Mouse (Mus musculus) adrenal gland, postnatal 4 days (tissue): ENCODE results near the gene Cldn18. TPM values are rescaled to one million over a fixed set of nuclear protein-coding genes. Genes with fewer than 3 reads are reported as not detected.

Source experiments
- DNase-seq, 2 experiments: peaks; one replicate each; pipeline ENCODE4 v3.0.0; 2021 to 2022; ENCODE audit warnings: low spot score in 2 of 2, mixed read lengths in 2 of 2
- total RNA-seq, 2 experiments: library from RNA; stranded (reverse); gene quantifications; 2 replicates each; pipeline ENCODE4 v1.2.3; 2021

Cldn18 gene
- total RNA-seq, 2 experiments from 2014 or later = not detected

GRCm38 (mm10) chr9:99685536-99686231, 31.4 kb downstream of the Cldn18 start:
- no peak for DNase-seq

- no peak for DNase-seq
These were observed 32.0 kb downstream of the Cldn18 start for GRCm38 (mm10) chr9:99685061-99685521.

DNA sequence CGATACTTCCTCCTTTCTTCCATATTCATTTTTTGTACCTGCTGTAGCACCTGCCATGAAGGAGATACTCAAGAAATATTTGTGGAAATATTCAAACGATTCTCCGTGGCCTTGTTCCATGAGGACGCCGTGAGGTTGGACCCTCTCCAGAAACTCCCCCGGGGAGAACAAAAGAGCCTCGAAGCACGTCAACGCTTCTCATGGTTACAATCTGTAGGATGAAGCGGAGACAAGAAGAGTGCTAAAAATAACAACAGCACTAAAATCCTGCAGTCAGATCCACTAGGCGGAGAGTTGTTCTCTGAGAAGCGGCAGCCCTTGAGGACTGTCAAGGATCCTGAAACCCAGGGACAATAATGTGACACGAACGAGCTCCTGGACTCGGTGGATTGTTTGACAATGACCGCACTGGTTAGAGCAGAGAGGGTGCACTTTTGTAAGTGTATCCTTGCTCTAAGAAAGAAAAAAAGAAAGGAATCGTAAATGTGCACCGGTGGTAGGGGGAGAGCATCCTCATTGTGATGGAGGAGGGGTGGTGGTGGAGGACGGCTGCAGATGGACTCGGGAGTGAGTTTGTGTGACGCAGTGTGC, 35.0 kb downstream of the Cldn18 start:
- DNase-seq = no peak

GRCm38 (mm10) chr9:99675714-99676113, 41.4 kb downstream of the Cldn18 start:
- no peak for DNase-seq

GRCm38 (mm10) chr9:99671603-99672002, 45.5 kb downstream of the Cldn18 start:
- no peak for DNase-seq

DNA sequence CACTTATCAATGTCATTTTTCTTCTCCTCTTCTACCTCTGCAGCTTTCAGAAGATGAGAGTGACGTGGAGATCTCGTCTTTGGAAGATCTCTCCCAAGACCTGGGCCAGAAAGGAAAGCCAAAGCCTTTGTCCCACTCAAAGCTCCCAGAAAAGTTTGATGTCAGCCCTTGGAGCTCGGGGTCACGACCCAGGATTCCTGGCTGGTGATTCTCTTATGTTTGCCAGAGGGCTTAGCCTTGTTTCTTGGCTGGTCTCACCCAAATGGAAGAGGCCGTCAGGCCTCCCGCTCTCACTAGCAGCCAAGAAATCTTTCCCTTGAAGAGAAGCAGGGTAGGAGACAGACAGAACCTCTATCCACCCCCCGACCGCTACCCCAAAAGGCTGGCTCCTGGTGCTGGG, 49.5 kb downstream of the Cldn18 start:
- no peak for DNase-seq

GRCm38 (mm10) chr9:99662887-99663286, 54.2 kb downstream of the Cldn18 start:
- no peak for DNase-seq

DNA sequence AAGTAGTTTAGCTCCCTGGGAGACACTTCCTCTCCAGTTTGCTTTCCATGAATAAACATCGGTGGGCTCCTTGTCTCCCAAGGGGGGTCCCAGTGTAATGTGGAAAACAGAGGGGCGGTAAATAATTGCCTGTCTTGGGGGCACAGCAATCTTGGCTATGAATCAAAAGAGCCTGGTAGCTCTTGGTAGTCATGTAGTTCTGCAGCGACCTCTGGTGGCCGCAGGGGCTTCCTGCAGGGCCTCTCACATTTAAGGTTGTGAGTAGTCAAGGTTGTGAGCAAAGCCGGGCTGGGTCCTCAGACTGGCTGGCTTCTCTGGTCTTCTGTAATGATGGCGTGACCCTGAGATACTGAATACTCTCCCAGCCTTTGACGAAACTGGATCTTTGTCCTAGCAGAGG, 54.7 kb downstream of the Cldn18 start:
- DNase-seq = peak; percentile 24 to 40

DNA sequence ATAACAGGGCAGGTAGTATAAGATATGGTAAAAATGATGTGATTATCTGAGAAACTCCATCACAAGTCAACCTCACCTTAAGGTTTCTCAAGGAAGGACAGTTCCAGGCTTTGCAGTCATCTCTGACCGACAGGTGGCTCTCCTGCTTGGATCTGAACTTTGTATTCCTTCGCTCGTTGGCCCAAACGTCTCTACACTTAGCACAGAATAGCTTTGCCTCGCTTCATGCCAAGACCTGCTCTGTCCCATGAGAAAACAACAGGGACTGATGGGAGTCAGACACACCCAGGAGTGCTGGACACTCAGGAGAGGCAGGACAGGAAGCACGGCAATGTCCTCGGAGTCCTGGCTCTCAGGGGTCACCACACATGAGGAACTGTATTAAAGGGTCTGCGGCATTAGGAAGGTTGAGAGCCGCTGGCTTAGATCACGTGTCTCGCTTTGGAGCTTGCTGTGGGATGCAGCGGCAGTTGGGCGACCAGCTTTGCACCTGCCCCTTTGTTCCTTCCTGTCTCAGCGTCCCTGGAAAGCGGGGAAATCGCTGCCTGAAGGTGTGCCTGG, 55.4 kb downstream of the Cldn18 start:
- no peak for DNase-seq

GRCm38 (mm10) chr9:99660756-99661155, 56.3 kb downstream of the Cldn18 start:
- DNase-seq = no peak

- no peak for DNase-seq
These were observed 71.0 kb downstream of the Cldn18 start for GRCm38 (mm10) chr9:99646102-99646501.

DNA sequence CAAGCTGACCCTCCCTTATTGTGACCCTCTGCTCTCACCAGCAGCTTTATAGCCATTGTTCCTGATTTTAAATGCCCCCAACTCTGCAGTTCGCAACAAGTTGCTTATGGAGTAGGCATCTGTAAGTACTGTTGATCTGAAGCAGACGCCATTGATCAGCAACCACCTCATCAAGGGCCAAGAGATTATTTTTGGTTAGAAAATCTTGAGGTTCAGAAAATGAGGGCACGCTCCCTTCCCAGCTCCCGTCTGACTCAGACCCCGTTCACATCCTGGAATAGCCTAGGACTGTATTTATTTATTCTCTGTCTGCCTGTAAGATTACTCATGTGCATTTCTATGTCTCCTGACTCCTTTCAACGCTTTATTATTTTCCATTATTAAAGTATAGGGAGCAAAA, 71.7 kb downstream of the Cldn18 start:
- no peak for DNase-seq

DNA sequence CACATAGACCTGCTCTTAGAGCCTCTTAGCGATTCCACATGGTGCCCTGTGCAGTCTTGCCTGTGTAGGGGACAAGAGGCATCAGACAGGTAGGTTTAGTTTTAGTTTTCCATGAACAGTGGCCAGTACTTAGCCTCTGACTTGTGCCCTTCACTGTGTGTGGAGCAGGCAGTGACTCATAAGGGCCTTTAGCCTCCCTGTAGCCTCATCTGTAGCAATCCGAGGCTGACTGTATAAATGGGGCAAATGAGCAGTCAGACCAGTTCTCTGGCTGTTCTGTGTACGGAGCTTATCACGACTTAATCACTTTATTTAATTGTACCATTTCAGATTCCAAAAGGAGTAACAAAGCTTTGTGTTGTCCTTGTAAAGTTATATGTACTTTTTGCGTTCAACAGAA, 77.1 kb downstream of the Cldn18 start:
- DNase-seq = no peak

Other genes with a start within 250 kb of the Cldn18 start
- 10 to 100 TPM; 34.3 to 38.9 TPM for gene Armc8, start 148.4 kb downstream of the Cldn18 start, total RNA-seq
- 10 to 100 TPM; 18.8 to 21.2 TPM for gene Dbr1, start 141.5 kb downstream of the Cldn18 start, total RNA-seq
- gene A4gnt, start 104.8 kb downstream of the Cldn18 start, total RNA-seq = under 1 TPM in 1 of 2 experiments, not detected in 1; 0.20 TPM
- gene Dzip1l, start 87.8 kb downstream of the Cldn18 start, total RNA-seq = 10 to 100 TPM; 11.2 to 15.6 TPM
- gene Sox14, start 158.9 kb upstream of the Cldn18 start, total RNA-seq = not detected